Mouse (Mus musculus) lung, postnatal 4 days (tissue): ENCODE data around the gene Anapc1.

Experiments used
- DNase-seq, 2 experiments: peaks; one replicate each; pipeline ENCODE4 v3.0.0; 2021

Gene Anapc1

GRCm38 (mm10) chr2:128565904-128566303, 121.3 kb downstream of the Anapc1 start:
- DNase-seq = no peak

- no peak for DNase-seq
Observed at GRCm38 (mm10) chr2:128564195-128564594, 123.0 kb downstream of the Anapc1 start.
